Mouse (Mus musculus) ES-E14 (cell line): ENCODE results near the gene Cygb.

ENCODE experiments used
- CHD2 ChIP-seq: IDR thresholded peaks from 2 replicates; pipeline ENCODE4 v1.6.1; 2014; ENCODE audit warnings: mild to moderate bottlenecking, low read depth, low read length, inconsistent platforms
- HCFC1 ChIP-seq: IDR thresholded peaks from 2 replicates; pipeline ENCODE4 v1.6.1; 2012; ENCODE audit warnings: low read length, inconsistent platforms, borderline replicate concordance; ENCODE audit not compliant: insufficient read depth
- MAFK ChIP-seq: IDR thresholded peaks from 2 replicates; pipeline ENCODE4 v1.6.1; 2014; ENCODE audit warnings: mild to moderate bottlenecking, low read depth, low read length, inconsistent platforms; ENCODE audit not compliant: insufficient read depth
- ZC3H11A ChIP-seq: IDR thresholded peaks from 2 replicates; pipeline ENCODE4 v1.6.1; 2012; ENCODE audit warnings: low read depth, mild to moderate bottlenecking, inconsistent platforms, low read length, borderline replicate concordance

DNA sequence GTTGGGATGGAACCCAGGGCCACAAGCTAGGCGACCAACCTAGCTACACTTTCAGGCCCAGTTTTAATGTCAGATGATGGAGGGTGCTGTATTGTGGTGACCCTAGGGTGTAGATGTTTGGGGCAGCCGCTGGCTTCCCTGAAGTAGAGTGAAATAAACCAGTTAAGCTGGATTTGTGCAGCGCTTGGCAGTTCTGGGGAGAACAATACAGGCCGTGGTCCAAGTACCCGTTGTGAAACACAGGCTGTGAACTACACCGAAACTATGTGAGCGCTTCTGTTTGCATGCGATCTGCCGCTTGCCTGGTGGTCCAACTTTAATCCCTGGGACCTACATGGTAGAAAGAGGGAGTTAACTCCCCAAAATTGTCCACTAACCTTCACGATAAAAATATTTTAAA lies 21.2 kb downstream of the Cygb start:
- TF ChIP-seq ZC3H11A (no peak), MAFK (no peak), HCFC1 (no peak), CHD2 (no peak)
